Mouse (Mus musculus) intestine, postnatal 0 days (tissue): ENCODE results near the gene Pde6b. TPM values are rescaled to one million over a fixed set of nuclear protein-coding genes. Genes with fewer than 3 reads are reported as not detected.
A peak's percentile ranks its signal among the peaks of the same experiment; 100 is the strongest.

Source experiments
- ATAC-seq: fragments of 200-750 bp; cut with Nextera tagmentation; 2 replicates; pipeline ENCODE4 v1.8.0; 2017; ENCODE audit warnings: mild to moderate bottlenecking, moderate TSS enrichment, moderate library complexity
- H3K27ac ChIP-seq: fragments of 300-500 bp; sonication (generic); 2 replicates; pipeline ENCODE4 v1.5.1; 2014; ENCODE audit warnings: mild to moderate bottlenecking, low read depth, low read length, moderate library complexity
- H3K27me3 ChIP-seq: fragments of 300-500 bp; sonication (generic); replicated peaks from 2 replicates; pipeline ENCODE4 v1.6.1; 2014; ENCODE audit warnings: low read length, mixed read lengths; ENCODE audit not compliant: control insufficient read depth, insufficient read depth
- H3K36me3 ChIP-seq: fragments of 300-500 bp; sonication (generic); 2 replicates; pipeline ENCODE4 v1.6.1; 2014; ENCODE audit warnings: mild to moderate bottlenecking, moderate library complexity; ENCODE audit not compliant: control insufficient read depth, insufficient read depth
- H3K4me1 ChIP-seq: fragments of 300-500 bp; sonication (generic); replicated peaks from 2 replicates; pipeline ENCODE4 v1.6.1; 2014; ENCODE audit warnings: antibody characterized with exemption, low read length, mixed read lengths; ENCODE audit not compliant: control insufficient read depth, insufficient read depth
- H3K4me2 ChIP-seq: fragments of 300-500 bp; sonication (generic); replicated peaks from 2 replicates; pipeline ENCODE4 v1.6.1; 2014; ENCODE audit warnings: low read depth, mild to moderate bottlenecking, moderate library complexity
- H3K4me3 ChIP-seq: fragments of 300-500 bp; sonication (generic); 2 replicates; pipeline ENCODE4 v1.5.1; 2014; ENCODE audit warnings: low read depth, low read length
- H3K9ac ChIP-seq: fragments of 300-500 bp; sonication (generic); 2 replicates; pipeline ENCODE4 v1.6.1; 2014; ENCODE audit warnings: mild to moderate bottlenecking, low read depth, low read length
- H3K9me3 ChIP-seq: fragments of 300-500 bp; sonication (generic); 2 replicates; pipeline ENCODE4 v1.6.1; 2016; ENCODE audit warnings: mixed run types; ENCODE audit not compliant: control insufficient read depth
- CTCF ChIP-seq: sonication (generic); IDR thresholded peaks from 2 replicates; pipeline ENCODE4 v1.5.1; 2016; ENCODE audit warnings: low read depth, mild to moderate bottlenecking, control low read depth, antibody characterized with exemption, moderate library complexity
- WGBS: fragments of 180-500 bp; shearing (Covaris S2); extraction: QIAGEN DNeasy Blood & Tissue Kit; methylation state at CpG from one replicate; pipeline ENCODE4 v1.1.7; 2014; 5-methylcytosine and 5-hydroxymethylcytosine counted together
- polyA plus RNA-seq: library from polyadenylated mRNA; unstranded; fragments of >200 nt; fragmentation: Nextera tagmentation; extraction: Ambion mirVana; gene quantifications from 2 replicates; pipeline ENCODE4 v1.2.1, GENCODE M21; 2015

Gene Pde6b
- polyA plus RNA-seq, 1 experiment from 2014 or later = 0.16 TPM

DNA sequence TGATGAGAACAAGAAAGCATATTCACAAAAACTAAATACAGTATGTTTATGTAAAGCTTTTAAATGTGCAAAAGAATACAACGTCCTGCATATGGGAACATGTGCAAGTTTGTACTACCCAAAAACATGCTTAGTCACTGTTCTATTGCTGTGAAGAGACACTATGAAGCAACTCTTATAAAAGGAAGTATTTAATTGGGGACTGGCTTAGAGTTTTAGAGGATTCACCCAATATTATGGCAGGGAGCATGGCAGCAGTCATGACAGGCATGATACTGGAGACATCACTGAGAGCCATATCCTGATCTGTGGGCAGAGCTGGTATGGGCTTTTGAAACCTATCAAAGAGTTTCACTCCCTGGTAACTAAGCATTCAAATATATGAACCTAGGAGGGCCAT lies 30.3 kb upstream of the Pde6b start:
- no peaks in the 10 kb centered on the region for H3K36me3 ChIP-seq
- H3K9ac ChIP-seq = no peak overlapping the region
- H3K27ac ChIP-seq = no peak overlapping the region
- H3K4me2 ChIP-seq = no peak overlapping the region
- 81% methylated on average over 1 of the region's 1 CpGs for WGBS
- no peaks in the 10 kb centered on the region for H3K4me1 ChIP-seq
- no peak for ATAC-seq
- TF ChIP-seq CTCF = no peak
- H3K27me3 ChIP-seq = no peaks in the 10 kb centered on the region
- no peak overlapping the region for H3K4me3 ChIP-seq
- H3K9me3 ChIP-seq = no peaks in the 10 kb centered on the region

DNA sequence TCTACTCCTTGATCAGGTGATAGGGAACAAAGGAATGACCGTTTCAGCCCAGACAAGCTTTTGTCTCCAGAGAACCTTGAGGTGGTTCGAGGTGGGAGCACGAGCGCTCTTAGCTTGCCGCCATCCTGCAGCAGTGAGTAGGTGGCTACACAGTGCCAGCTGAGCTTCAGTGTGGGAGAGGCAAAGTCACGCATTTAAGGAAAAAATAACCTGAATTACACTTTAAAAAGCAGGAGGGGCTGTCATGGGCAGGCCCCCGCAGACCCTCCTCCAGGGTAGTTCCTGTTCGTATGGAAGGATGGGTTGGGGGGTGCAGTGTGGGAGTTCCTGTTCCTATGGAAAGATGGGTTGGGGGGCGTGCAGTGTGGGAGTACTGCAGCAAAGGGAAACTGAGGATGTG lies 28.7 kb upstream of the Pde6b start:
- Histone ChIP-seq H3K4me2 (no peak overlapping the region), H3K9ac (no peak overlapping the region), H3K36me3 (no peaks in the 10 kb centered on the region), H3K9me3 (no peaks in the 10 kb centered on the region), H3K27me3 (peaks cover 4% of the 10 kb centered on the region; the same call in 1 of the 2 replicates), H3K4me3 (no peak overlapping the region), H3K27ac (no peak overlapping the region), H3K4me1 (no peaks in the 10 kb centered on the region)
- 86% methylated on average over 9 of the region's 9 CpGs for WGBS
- no peak for ATAC-seq
- TF ChIP-seq CTCF = no peak

DNA sequence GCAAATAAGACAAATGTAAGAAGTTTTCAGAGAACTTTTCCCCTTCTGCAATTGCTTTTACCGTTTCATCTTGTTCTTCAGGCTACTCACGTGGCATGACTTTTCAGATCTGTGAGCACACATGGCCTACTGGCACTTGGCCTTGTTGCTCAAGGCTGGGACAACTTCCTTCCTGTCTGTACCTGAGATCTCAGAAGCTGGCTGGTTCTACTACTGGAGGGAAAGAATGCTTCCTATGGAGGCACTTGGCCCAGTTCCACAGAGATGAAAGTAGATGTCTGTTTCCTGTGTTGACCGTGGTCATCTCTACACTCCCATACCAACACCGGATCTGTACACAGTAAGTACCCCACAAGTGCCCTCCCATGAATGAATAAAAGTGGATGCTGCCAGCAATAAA lies 28.0 kb upstream of the Pde6b start:
- no peaks in the 10 kb centered on the region for H3K36me3 ChIP-seq
- H3K27ac ChIP-seq = no peak overlapping the region
- H3K4me1 ChIP-seq = no peaks in the 10 kb centered on the region
- no peaks in the 10 kb centered on the region for H3K9me3 ChIP-seq
- H3K9ac ChIP-seq = no peak overlapping the region
- H3K4me2 ChIP-seq = no peak overlapping the region
- TF ChIP-seq CTCF = no peak
- no peak overlapping the region for H3K4me3 ChIP-seq
- ATAC-seq = no peak
- H3K27me3 ChIP-seq = peaks cover 10% of the 10 kb centered on the region
- 83% methylated on average over 4 of the region's 4 CpGs for WGBS

DNA sequence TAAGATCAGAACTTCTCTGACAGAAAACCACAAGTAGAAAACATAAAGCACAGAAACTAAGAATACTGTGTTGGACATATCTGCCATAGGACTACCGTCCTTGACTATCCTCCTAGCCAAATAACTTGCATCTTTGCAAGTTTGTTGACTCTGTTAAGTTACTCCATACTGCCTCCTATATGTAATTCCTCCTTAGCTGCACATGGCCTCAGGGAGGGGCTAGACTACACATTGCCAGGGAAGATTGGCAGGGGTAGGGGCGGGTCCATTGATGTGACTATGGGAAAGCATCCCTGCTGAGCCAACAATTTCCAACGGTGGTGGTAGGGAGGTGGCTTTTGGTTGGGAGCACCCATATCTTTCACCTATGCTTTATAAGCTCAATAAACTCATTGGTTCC lies 25.9 kb upstream of the Pde6b start:
- Histone ChIP-seq H3K4me2 (no peak overlapping the region), H3K9ac (no peak overlapping the region), H3K4me1 (no peaks in the 10 kb centered on the region; the same call in 1 of the 2 replicates), H3K27me3 (peaks cover 31% of the 10 kb centered on the region), H3K9me3 (no peaks in the 10 kb centered on the region), H3K4me3 (no peak overlapping the region), H3K27ac (no peak overlapping the region), H3K36me3 (no peaks in the 10 kb centered on the region)
- no peak for ATAC-seq
- WGBS = 33% methylated on average over 3 of the region's 3 CpGs
- TF ChIP-seq CTCF = peak; percentile 45

DNA sequence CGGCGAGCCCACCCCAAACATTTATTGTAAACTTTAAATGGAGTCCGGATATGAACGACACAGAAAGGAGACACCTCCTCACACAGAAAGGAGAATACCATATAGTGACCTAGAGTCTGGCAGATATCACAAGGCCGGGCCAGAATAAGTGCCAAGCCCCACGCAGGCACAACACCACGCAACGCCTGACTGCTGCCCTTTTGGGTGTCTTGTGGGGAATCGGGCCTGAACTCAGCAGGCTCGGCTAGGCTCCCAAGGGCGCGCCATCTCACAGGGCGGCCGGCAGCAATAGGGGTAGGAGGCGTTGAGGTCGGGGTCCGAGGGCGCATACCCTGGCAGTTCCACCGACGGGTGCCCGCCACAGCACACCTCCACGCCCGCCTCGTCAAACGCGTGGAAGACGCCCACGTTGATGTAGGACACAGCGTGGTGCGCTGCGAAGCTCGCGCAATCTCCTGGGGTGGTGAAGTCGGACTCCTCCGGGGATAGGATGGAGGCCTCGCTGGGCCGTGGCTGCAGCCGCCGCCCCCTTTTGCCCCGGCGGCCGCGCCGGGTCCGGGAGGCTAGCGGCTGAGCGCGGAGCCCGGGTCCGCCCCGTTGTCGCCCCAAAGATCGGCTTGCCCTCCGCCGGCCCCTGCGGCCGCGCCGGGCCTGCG lies 21.7 kb upstream of the Pde6b start:
- peak overlapping the region; percentile 97 for H3K4me2 ChIP-seq
- H3K4me1 ChIP-seq = peaks cover 8% of the 10 kb centered on the region; the same call in 1 of the 2 replicates
- H3K9ac ChIP-seq = no peak overlapping the region
- H3K4me3 ChIP-seq = peak overlapping the region; percentile 59
- no peak for TF ChIP-seq CTCF
- H3K36me3 ChIP-seq = no peaks in the 10 kb centered on the region
- 4% methylated on average over 51 of the region's 60 CpGs for WGBS
- H3K9me3 ChIP-seq = no peaks in the 10 kb centered on the region
- H3K27ac ChIP-seq = no peak overlapping the region
- H3K27me3 ChIP-seq = peaks cover 70% of the 10 kb centered on the region
- no peak for ATAC-seq

DNA sequence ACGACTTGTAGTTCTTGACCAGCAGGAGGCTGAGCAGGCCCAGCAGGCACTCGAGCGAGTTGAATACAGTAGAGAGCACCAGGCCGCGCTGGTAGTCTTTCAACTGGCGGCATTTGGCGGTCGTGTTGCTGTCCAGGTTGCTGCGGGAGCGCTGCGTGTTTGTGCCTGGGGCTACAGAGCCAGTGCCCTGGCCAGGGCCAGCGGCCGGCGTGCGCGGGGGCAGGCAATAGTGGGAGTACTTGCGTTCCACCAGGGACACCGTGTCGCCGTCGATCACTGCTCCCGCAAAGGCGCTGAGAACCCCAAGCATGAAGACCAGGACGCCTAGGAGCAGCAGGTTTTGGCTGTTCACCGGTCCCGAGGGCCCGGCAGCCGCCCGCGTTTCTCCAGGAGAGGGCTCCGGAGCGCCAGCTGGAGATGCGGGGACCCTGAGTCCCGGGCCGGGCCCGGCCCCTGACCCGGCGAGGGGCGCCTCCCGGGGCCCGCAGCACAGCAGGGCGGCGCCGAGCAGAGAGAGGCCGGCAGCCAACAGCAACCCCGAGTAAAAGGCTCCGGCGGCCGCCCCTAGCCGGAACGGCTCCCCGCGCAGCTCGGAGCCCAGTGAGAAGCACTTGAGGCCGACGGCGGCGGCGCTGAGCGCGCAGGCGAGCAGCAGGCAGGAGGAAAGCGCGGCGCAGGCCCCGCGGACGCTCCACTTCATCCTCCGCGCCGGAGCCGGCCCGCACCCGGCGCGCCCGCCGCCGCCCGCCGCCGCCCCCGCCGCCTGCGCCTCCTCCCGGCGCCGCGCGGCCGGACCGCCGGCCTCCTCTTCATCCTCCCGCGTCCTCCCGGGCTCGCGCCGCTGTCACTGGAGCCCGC lies 21.0 kb upstream of the Pde6b start:
- Histone ChIP-seq H3K27ac (no peak overlapping the region), H3K36me3 (no peaks in the 10 kb centered on the region), H3K4me1 (peaks cover 8% of the 10 kb centered on the region; the same call in 1 of the 2 replicates), H3K9ac (0 out of 2 replicates have a peak overlapping the region, but pooled peaks have one; percentile 7), H3K4me2 (peak overlapping the region; percentile 97), H3K4me3 (peak overlapping the region; percentile 59), H3K9me3 (no peaks in the 10 kb centered on the region), H3K27me3 (peaks cover 77% of the 10 kb centered on the region)
- ATAC-seq = 0 out of 2 replicates have a peak, but pooled peaks have one; percentile 11
- TF ChIP-seq CTCF = peak; percentile 45
- WGBS = under 1% methylated on average over 58 of the region's 100 CpGs
